Mouse (Mus musculus): ENCODE results near the gene Ropn1l.

GRCm38 (mm10) chr15:31456381-31456780, 2.8 kb upstream of the Ropn1l start:
- TF ChIP-seq POLR2A (IDR thresholded peaks at IDR 0.05; ENCODE audit: extremely low read depth, insufficient read depth, low read length): no peak
- no peak for TF ChIP-seq CTCF (IDR thresholded peaks at IDR 0.05; ENCODE audit: extremely low read depth, insufficient read depth, low read length)

All from cortical plate, adult 2 months (tissue).